Comparison of ENCODE assay signal across 11 mouse cellular contexts in the genomic region with DNA sequence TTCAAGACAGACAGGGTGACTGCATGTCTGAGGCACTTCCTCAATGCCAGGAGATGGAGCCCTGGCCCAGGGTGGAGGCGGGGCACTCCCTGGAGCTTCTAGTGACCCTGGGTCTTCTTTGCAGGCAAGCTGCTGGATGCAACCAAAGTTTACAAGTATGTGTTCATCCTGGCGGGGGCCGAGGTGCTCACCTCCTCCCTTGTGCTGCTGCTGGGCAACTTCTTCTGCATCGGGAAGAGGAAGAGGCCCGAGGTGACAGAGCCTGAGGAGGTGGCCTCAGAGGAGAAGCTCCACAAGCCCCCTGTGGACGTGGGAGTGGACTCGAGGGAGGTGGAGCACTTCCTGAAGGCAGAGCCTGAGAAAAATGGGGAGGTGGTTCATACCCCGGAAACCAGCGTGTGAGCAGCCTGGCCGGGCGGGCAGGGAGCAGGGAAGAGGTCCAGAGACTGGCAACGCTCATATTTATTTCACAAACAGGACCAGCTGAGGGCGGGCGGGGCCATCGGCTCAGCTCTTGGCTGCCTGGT. TPM values are rescaled to one million over a fixed set of nuclear protein-coding genes. Genes with fewer than 3 reads are reported as not detected.
DNase-seq lines count a peak whose midpoint lies in the region; ATAC-seq lines count a peak whose summit lies in the region.
"Had no signal": no experiment of that assay in that cellular context is flagged by ENCODE, and none has a peak within 500 bp of the region (broad histone marks: within the 10 kb centered on the region; RNA-seq: fewer than 3 reads in every experiment).

No protein-coding gene starts in this region.

- H3K27ac ChIP-seq in midbrain, embryonic 13.5 days, result 0 out of 2 replicates have a peak overlapping the region, but pooled peaks have one; percentile 14
- H3K27ac ChIP-seq in midbrain, embryonic 15.5 days, result no peak overlapping the region
- H3K27ac ChIP-seq in liver, embryonic 15.5 days (replicated peaks), result peak overlapping the region; percentile 48
- H3K27ac ChIP-seq: neural tube, embryonic 12.5 days had no signal

- DNase-seq in gastrocnemius, adult 18-20 months (ENCODE audit: low spot score), result peak; percentile 45
- DNase-seq in gastrocnemius, postnatal 36 days, result no peak
- DNase-seq in thymus, postnatal 10 days (ENCODE audit: low spot score in 2 of 2), result no peak
- DNase-seq in yolk sac, embryonic 10.5 days (ENCODE audit: low spot score), result no peak
- DNase-seq: kidney, postnatal 14 days; spleen, adult 18-20 months had no signal

- no peak overlapping the region for H3K9ac ChIP-seq in midbrain, embryonic 13.5 days (replicated peaks)
- H3K9ac ChIP-seq in midbrain, embryonic 15.5 days, result no peak overlapping the region
- H3K9ac ChIP-seq in liver, embryonic 15.5 days, result no peak overlapping the region

- 89% methylated on average over 15 of the region's 15 CpGs for WGBS in midbrain, embryonic 13.5 days
- 85% methylated on average over 15 of the region's 15 CpGs for WGBS in midbrain, embryonic 15.5 days
- 47% methylated on average over 15 of the region's 15 CpGs for WGBS in liver, embryonic 15.5 days (ENCODE audit: insufficient replicate concordance)

- intact Hi-C loops in gastrocnemius, postnatal 36 days (cut with DNase I), result no loop called here

- no peaks in the 10 kb centered on the region for H3K4me1 ChIP-seq in midbrain, embryonic 13.5 days (replicated peaks)
- no peaks in the 10 kb centered on the region for H3K4me1 ChIP-seq in midbrain, embryonic 15.5 days
- peaks cover 63% of the 10 kb centered on the region for H3K4me1 ChIP-seq in liver, embryonic 15.5 days (replicated peaks)
- H3K4me1 ChIP-seq: neural tube, embryonic 12.5 days had no signal

- peaks cover 76% of the 10 kb centered on the region for H3K36me3 ChIP-seq in midbrain, embryonic 13.5 days
- H3K36me3 ChIP-seq in midbrain, embryonic 15.5 days (replicated peaks), result peaks cover 13% of the 10 kb centered on the region
- H3K36me3 ChIP-seq in liver, embryonic 15.5 days (replicated peaks), result peaks cover 92% of the 10 kb centered on the region

- H3K27me3 ChIP-seq in midbrain, embryonic 13.5 days, result no peaks in the 10 kb centered on the region
- H3K27me3 ChIP-seq in midbrain, embryonic 15.5 days (replicated peaks), result no peaks in the 10 kb centered on the region
- no peaks in the 10 kb centered on the region for H3K27me3 ChIP-seq in liver, embryonic 15.5 days
- H3K27me3 ChIP-seq: neural tube, embryonic 12.5 days had no signal

- no peaks in the 10 kb centered on the region for H3K9me3 ChIP-seq in midbrain, embryonic 13.5 days
- H3K9me3 ChIP-seq in midbrain, embryonic 15.5 days, result no peaks in the 10 kb centered on the region
- H3K9me3 ChIP-seq in liver, embryonic 15.5 days (replicated peaks), result no peaks in the 10 kb centered on the region
- H3K9me3 ChIP-seq: neural tube, embryonic 12.5 days had no signal

- ATAC-seq in midbrain, embryonic 13.5 days, result no peak
- ATAC-seq in midbrain, embryonic 15.5 days (replicated peaks), result no peak
- ATAC-seq in liver, embryonic 15.5 days (ENCODE audit: insufficient read depth), result no peak
- ATAC-seq in neutrophil, adult 5-6 weeks (ENCODE audit: extremely low read depth, insufficient number of reproducible peaks, low FRiP score, poor library complexity, severe bottlenecking), result peak; percentile 34

- H3K4me3 ChIP-seq in midbrain, embryonic 13.5 days (replicated peaks), result no peak overlapping the region
- H3K4me3 ChIP-seq in midbrain, embryonic 15.5 days, result no peak overlapping the region
- H3K4me3 ChIP-seq in liver, embryonic 15.5 days (replicated peaks), result no peak overlapping the region
- H3K4me3 ChIP-seq: neural tube, embryonic 12.5 days had no signal

- no peak overlapping the region for H3K4me2 ChIP-seq in midbrain, embryonic 13.5 days (replicated peaks)
- H3K4me2 ChIP-seq in midbrain, embryonic 15.5 days, result no peak overlapping the region
- no peak overlapping the region for H3K4me2 ChIP-seq in liver, embryonic 15.5 days
- H3K4me2 ChIP-seq: neural tube, embryonic 12.5 days had no signal

RNA-seq across cellular contexts. Expression of gene Slc16a3, which starts 9.5 kb away (rescaled TPM):
- total RNA-seq in gastrocnemius, adult 18-20 months (2021), result 100 to 1,000 TPM; 257 to 298 TPM
- total RNA-seq in gastrocnemius, postnatal 36 days (2021), result 100 to 1,000 TPM; 365 to 521 TPM
- 10.1 and 14.0 TPM in 2 replicates for polyA plus RNA-seq in midbrain, embryonic 13.5 days (2015; fragmentation: Nextera tagmentation; extraction: Ambion mirVana)
- polyA plus RNA-seq in midbrain, embryonic 15.5 days (2015; fragmentation: Nextera tagmentation; extraction: Ambion mirVana), result 8.4 and 10.4 TPM in 2 replicates
- polyA plus RNA-seq in liver, embryonic 15.5 days (2015; fragmentation: Nextera tagmentation; extraction: Ambion mirVana), result 73.5 and 82.2 TPM in 2 replicates
- 216 and 232 TPM in 2 replicates for total RNA-seq in neutrophil, adult 5-6 weeks (2017)

RNA-seq across cellular contexts. Expression of gene Ccdc57, which starts 25.1 kb away (rescaled TPM):
- total RNA-seq in gastrocnemius, adult 18-20 months (2021), result 1 to 10 TPM; 3.0 to 3.5 TPM
- total RNA-seq in gastrocnemius, postnatal 36 days (2021), result 1 to 10 TPM; 4.1 to 4.9 TPM
- 5.2 and 6.1 TPM in 2 replicates for polyA plus RNA-seq in midbrain, embryonic 13.5 days (2015; fragmentation: Nextera tagmentation; extraction: Ambion mirVana)
- polyA plus RNA-seq in midbrain, embryonic 15.5 days (2015; fragmentation: Nextera tagmentation; extraction: Ambion mirVana), result 7.4 and 8.2 TPM in 2 replicates
- polyA plus RNA-seq in liver, embryonic 15.5 days (2015; fragmentation: Nextera tagmentation; extraction: Ambion mirVana), result 1.8 TPM in 2 replicates
- total RNA-seq in neutrophil, adult 5-6 weeks (2017), result 3.5 and 4.7 TPM in 2 replicates

RNA-seq across cellular contexts. Expression of gene Csnk1d, which starts 33.3 kb away (rescaled TPM):
- 10 to 100 TPM; 48.7 to 57.4 TPM for total RNA-seq in gastrocnemius, adult 18-20 months (2021)
- 10 to 100 TPM; 51.6 to 54.5 TPM for total RNA-seq in gastrocnemius, postnatal 36 days (2021)
- 152 and 161 TPM in 2 replicates for polyA plus RNA-seq in midbrain, embryonic 13.5 days (2015; fragmentation: Nextera tagmentation; extraction: Ambion mirVana)
- 173 and 176 TPM in 2 replicates for polyA plus RNA-seq in midbrain, embryonic 15.5 days (2015; fragmentation: Nextera tagmentation; extraction: Ambion mirVana)
- polyA plus RNA-seq in liver, embryonic 15.5 days (2015; fragmentation: Nextera tagmentation; extraction: Ambion mirVana), result 36.1 and 38.5 TPM in 2 replicates
- total RNA-seq in neutrophil, adult 5-6 weeks (2017), result 89.3 and 108 TPM in 2 replicates
